Mouse (Mus musculus): ENCODE data around the gene Ckb.
"Not testable (repeated sequence)": the region's sequence is repeated elsewhere in the genome, so short reads cannot be mapped to it uniquely, and the experiment has no call there.

The Ckb gene

DNA sequence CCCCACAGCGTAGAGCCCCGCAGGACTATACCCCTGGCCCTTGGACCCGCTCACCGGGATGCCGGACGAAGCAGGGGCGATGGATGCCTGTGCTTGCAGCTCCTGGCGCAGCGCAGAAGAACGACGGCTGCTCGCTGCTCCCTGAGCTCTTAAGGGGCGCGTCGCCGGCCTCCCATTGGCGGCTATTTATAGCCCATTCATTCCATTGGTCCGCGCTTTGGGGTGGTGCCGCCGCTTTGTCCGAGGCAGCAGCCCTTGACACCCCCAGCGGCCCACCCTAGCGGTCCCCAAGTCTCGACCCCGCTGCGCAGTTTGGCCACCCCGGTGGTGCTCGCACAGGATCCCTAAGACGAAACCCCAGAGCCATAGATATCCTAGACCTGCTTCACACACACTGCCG lies at the start of gene Ckb:
Gene Ckb (minus strand): TSS at position 163 of the 400 bp plus-strand sequence.
- DNase-seq (ENCODE audit: low spot score in 2 of 2) = no peak

DNA sequence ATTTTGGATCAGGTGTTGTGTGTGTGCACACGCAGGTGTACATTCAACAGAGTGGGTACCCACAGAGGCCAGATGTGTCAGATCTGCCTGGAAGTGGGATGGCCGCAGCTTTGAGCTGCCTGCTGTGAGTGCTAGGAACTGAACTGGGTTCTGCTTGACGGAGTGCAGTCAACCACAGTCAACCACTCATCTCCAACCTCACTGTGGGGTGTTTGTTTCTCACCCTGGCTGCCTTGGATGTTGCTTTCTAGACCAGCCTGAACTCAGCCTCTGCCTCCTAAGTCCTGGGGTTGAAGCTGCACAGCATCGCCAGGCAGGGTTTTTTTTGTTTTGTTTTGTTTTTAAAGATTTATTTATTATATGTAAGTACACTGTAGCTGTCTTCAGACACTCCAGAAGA lies 48.1 kb upstream of the Ckb start:
- DNase-seq (ENCODE audit: low spot score in 2 of 2) = no peak

- no peak for DNase-seq (ENCODE audit: low spot score in 2 of 2)
These were observed 46.5 kb upstream of the Ckb start for GRCm38 (mm10) chr12:111718656-111719055.

- no peak for DNase-seq (ENCODE audit: low spot score in 2 of 2)
These were observed 44.4 kb upstream of the Ckb start for GRCm38 (mm10) chr12:111716505-111716904.

DNA sequence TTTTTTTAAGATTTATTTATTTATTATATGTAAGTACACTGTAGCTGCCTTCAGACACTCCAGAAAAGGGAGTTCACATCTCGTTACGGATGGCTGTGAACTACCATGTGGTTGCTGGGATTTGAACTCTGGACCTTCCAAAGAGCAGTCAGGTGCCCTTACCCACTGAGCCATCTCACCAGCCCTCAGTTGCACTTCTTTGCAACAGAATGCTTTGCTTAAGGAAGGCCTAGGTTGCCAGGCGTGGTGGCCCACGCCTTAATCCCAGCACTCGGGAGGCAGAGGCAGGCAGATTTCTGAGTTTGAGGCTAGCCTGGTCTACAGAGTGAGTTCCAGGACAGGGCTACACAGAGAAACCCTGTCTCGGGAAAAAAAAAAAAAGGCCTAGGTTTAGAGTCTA lies 41.7 kb upstream of the Ckb start:
- DNase-seq (ENCODE audit: low spot score in 2 of 2) = not testable (repeated sequence)

- peak; percentile 78 to 85 for DNase-seq (ENCODE audit: low spot score in 2 of 2)
These were observed 41.0 kb upstream of the Ckb start, which contains the start of the genes Bag5 and Apopt1 for GRCm38 (mm10) chr12:111713004-111713651. TSS of gene Bag5 (minus strand) at chr12:111713257. TSS of gene Apopt1 (plus strand) at chr12:111713261.

- DNase-seq (ENCODE audit: low spot score in 2 of 2) = no peak
These were observed 40.3 kb upstream of the Ckb start for GRCm38 (mm10) chr12:111712476-111712875.

DNA sequence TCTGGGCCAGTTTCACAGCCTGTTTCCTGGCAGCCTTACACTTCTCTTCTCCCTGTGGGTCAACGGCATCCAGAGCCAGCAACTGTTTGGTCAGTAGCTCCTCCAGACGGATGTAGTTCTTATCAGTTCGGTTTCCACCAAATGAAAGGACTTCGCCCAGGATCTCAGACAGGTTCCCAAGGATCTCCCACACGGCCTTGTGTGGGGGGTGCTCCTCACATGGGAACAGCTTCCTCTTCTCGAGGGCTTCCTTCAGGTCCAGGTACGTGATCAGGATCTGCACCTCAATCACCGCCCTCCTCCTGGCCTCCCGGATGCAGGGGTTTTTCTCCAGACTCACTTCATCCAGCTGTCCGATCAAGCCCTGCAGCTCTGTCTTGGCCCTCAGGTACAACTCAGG lies 38.0 kb upstream of the Ckb start:
- DNase-seq (ENCODE audit: low spot score in 2 of 2) = no peak

GRCm38 (mm10) chr12:111708181-111708580 lies 36.0 kb upstream of the Ckb start:
- DNase-seq (ENCODE audit: low spot score in 2 of 2) = no peak

DNA sequence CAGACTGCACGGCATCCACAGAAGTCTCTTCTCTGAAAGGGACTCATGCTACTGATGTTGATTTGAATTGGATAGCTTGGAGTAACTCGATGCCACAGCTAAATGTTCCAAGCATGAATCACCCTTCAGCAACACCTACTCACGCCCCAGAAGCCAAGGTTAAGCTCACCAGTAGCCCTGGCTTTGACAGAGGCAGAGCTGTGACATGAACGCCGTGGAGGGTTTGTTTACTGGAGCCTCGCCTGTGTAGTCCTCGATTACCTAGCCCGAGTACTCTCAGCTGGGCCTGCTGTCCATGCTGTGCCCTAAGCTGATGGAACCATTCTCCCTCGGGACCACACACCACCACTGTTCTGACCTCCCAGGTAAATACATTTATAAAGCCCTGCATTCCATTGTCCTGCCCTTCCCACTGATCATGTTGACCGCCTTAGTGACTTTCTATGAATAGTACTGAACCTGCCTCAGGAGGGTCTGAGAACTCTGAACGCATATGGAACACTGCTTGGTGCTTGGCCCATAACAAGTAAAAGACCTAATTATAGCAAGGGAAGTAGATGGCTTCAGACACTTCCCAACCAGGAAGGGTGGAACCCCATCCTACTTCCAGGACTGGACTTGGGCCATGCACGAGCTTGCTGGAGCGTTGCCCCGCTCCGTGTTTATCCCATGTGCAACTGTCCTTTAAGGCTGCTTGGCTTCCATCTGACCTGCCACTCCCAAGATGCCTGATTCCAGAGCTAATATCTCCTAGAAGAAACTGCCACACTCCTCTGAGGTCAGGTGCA lies 33.2 kb upstream of the Ckb start:
- DNase-seq (ENCODE audit: low spot score in 2 of 2) = no peak

GRCm38 (mm10) chr12:111704609-111705008 lies 32.5 kb upstream of the Ckb start:
- DNase-seq (ENCODE audit: low spot score in 2 of 2) = no peak

DNA sequence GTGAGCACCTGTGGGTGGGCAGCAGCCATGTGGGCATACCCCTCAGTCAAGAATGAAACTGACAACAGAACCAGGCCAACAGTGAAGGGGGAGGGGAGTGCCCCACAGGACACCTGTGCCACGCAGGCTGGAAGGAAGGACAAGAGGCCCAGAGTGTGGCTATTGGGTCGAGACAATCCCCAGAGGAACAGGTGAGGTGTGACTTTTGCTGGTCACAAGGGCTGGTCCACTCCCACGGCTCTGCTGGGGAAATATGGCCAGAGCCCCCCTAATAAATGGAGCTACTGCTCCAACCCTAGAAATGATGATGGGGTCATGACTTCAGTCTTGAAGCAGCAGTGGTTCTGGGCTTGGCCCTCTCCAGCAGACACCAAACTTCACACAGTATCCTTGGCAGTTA lies 31.2 kb upstream of the Ckb start:
- DNase-seq (ENCODE audit: low spot score in 2 of 2) = no peak

- no peak for DNase-seq (ENCODE audit: low spot score in 2 of 2)
These were observed 28.9 kb upstream of the Ckb start for GRCm38 (mm10) chr12:111700920-111701458.

GRCm38 (mm10) chr12:111699542-111699941 lies 27.4 kb upstream of the Ckb start:
- no peak for DNase-seq (ENCODE audit: low spot score in 2 of 2)

GRCm38 (mm10) chr12:111698346-111698913 lies 26.3 kb upstream of the Ckb start:
- DNase-seq (ENCODE audit: low spot score in 2 of 2) = no peak

GRCm38 (mm10) chr12:111697708-111698107 lies 25.6 kb upstream of the Ckb start:
- no peak for DNase-seq (ENCODE audit: low spot score in 2 of 2)

DNA sequence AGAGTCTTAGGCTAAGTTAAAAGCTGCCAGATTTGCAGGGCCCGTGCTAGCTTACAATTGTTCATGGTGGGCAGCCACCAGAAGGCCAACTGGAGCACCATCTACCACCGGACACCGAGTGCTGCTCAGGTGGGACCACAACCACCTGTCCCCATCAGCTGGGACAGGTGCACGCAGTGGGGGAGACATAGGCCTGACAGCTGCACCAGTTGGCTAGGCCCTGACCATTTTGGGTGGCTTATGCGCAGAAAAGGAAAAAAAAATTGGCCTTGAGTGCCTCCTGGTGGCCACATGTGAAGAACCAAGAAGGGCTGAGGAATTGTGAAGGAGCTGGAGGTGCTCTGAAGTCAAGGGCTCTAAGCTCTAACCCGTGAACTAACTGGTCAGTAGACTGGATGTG lies 24.1 kb upstream of the Ckb start:
- DNase-seq (ENCODE audit: low spot score in 2 of 2) = peak in 1 of 2 experiments; percentile 42

DNA sequence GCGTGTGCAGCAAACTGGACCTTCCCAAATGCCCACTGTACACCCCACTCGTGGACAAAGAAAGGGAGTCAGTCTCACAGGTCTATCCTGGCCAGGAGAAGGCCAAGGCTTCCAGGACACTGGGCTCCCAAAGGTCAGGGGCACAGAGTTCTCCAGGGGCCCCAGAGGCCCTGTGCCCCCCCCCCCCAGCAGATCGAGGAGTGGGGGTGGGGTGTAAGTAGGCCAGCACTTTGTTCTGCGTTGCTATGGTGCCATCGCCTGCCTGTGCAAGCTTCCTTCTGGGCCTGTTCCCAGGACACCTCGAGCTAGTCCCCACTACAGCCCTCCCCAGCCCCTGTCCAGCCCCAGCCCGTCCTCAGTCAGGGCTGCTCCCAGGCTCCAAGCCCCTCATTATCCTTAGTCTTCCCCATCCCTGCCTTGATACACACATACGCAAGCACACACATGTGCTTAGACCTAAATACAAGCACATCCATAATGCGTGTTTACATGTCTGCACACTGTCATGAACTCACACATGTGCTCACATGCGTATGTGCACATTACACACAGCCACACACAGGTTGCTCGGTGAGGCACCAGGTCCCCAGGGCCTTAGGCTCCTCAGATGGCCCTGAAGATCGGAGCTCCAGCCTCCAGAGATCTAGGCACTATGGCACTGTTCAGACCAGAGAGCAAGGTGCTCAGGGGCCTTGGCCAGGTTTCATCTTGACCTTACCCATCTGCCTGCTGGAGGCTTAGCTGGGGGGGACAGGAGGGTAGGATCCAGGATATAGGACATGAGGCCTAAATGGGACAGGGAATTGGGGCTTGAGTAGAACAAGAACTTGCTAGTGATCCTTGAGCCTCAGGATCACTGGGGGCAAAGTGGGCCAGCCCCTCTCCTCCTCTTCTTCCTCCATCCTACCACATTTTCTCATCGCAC lies 23.0 kb upstream of the Ckb start:
- no peak for DNase-seq (ENCODE audit: low spot score in 2 of 2)

GRCm38 (mm10) chr12:111694271-111694781 lies 22.2 kb upstream of the Ckb start:
- no peak for DNase-seq (ENCODE audit: low spot score in 2 of 2)

GRCm38 (mm10) chr12:111693341-111694270 lies 21.5 kb upstream of the Ckb start:
- no peak for DNase-seq (ENCODE audit: low spot score in 2 of 2)

Measured in spleen, postnatal 14 days (tissue).